Mouse (Mus musculus) stomach, embryonic 14.5 days (tissue): Measurements from ENCODE around the gene Nrros. TPM values are rescaled to one million over a fixed set of nuclear protein-coding genes. Genes with fewer than 3 reads are reported as not detected.

Source experiments
- ATAC-seq: fragments of 200-750 bp; cut with Nextera tagmentation; 2 replicates; pipeline ENCODE4 v1.8.0; 2017; ENCODE audit warnings: low read depth, moderate TSS enrichment; ENCODE audit not compliant: insufficient number of reproducible peaks, insufficient read depth, low FRiP score
- H3K27ac ChIP-seq: fragments of 300-500 bp; sonication (generic); 2 replicates; pipeline ENCODE4 v1.5.1; 2014; ENCODE audit warnings: mild to moderate bottlenecking, low read length, moderate library complexity, mixed read lengths
- H3K27me3 ChIP-seq: fragments of 300-500 bp; sonication (generic); 2 replicates; pipeline ENCODE4 v1.6.1; 2014; ENCODE audit warnings: low read length, control low read depth, mixed read lengths; ENCODE audit not compliant: control insufficient read depth, insufficient read depth
- H3K36me3 ChIP-seq: fragments of 300-500 bp; sonication (generic); 2 replicates; pipeline ENCODE4 v1.6.1; 2014; ENCODE audit warnings: mild to moderate bottlenecking, control low read depth, low read length, moderate library complexity, mixed read lengths; ENCODE audit not compliant: control insufficient read depth, insufficient read depth
- H3K4me1 ChIP-seq: fragments of 300-500 bp; sonication (generic); 2 replicates; pipeline ENCODE4 v1.6.1; 2014; ENCODE audit warnings: low read length, control low read depth, mixed read lengths; ENCODE audit not compliant: control insufficient read depth, insufficient read depth
- H3K4me2 ChIP-seq: fragments of 300-500 bp; sonication (generic); replicated peaks from 2 replicates; pipeline ENCODE4 v1.6.1; 2014; ENCODE audit warnings: low read depth, low read length, control low read depth
- H3K4me3 ChIP-seq: fragments of 300-500 bp; sonication (generic); 2 replicates; pipeline ENCODE4 v1.5.1; 2014; ENCODE audit warnings: low read depth, low read length, control low read depth
- H3K9ac ChIP-seq: fragments of 300-500 bp; sonication (generic); replicated peaks from 2 replicates; pipeline ENCODE4 v1.6.1; 2014; ENCODE audit warnings: low read depth, mild to moderate bottlenecking, control low read depth, low read length, moderate library complexity, mixed read lengths
- H3K9me3 ChIP-seq: fragments of 300-500 bp; sonication (generic); 2 replicates; pipeline ENCODE4 v1.6.1; 2016; ENCODE audit warnings: low read depth, low read length, control low read depth; ENCODE audit not compliant: control insufficient read depth
- WGBS: fragments of 180-500 bp; shearing (Covaris S2); extraction: QIAGEN DNeasy Blood & Tissue Kit; methylation state at CpG from one replicate; pipeline ENCODE4 v1.1.7; 2014; 5-methylcytosine and 5-hydroxymethylcytosine counted together
- polyA plus RNA-seq: library from polyadenylated mRNA; unstranded; fragments of >200 nt; fragmentation: Nextera tagmentation; extraction: Ambion mirVana; gene quantifications from 2 replicates; pipeline ENCODE4 v1.2.1, GENCODE M21; 2014

Gene Nrros
- polyA plus RNA-seq, 1 experiment from 2014 or later: 16.0 TPM

- no peak for ATAC-seq
- Histone ChIP-seq H3K4me2 (no peak overlapping the region), H3K4me3 (no peak overlapping the region), H3K27ac (no peak overlapping the region), H3K9me3 (no peaks in the 10 kb centered on the region), H3K9ac (no peak overlapping the region), H3K4me1 (no peaks in the 10 kb centered on the region), H3K27me3 (no peaks in the 10 kb centered on the region), H3K36me3 (no peaks in the 10 kb centered on the region)
- 53% methylated on average over 6 of the region's 6 CpGs for WGBS
These were observed 49.6 kb downstream of the Nrros start for GRCm38 (mm10) chr16:32115781-32116180.

DNA sequence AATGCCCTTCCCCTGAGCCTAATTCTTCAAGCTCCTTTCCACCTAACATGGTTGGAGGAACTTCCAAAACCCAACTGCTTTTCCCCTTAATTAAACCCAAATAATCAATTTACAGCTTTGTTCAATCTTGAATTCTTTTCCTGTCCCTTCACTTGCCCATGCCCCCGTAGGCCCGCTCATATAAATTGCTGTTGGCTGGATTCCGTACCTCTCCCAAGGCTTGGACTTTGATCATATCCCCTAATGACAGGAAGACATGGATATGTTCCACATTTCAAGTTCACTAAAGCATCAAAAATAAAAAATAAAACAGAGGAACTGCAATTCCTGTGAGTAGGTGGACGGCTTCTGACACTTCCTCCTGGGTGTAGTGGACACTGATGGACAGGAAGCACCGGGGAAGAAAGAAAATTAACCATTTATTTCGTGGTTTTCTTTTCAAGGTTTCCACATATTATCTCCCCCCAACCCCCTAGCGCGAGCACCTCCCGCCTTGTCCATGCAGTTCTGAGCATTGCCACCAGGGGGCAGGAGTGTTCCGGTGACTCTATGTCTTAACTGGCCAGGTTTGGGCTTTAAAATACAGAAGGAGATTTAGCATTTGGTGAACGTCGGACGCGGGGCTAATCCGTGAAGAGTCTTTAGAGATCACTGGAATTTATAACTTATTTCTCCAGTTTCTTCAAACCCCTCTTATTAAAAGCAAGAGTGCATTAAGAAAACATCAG lies 50.3 kb downstream of the Nrros start:
- no peaks in the 10 kb centered on the region for H3K27me3 ChIP-seq
- H3K4me1 ChIP-seq: no peaks in the 10 kb centered on the region
- H3K4me3 ChIP-seq: no peak overlapping the region
- no peak overlapping the region for H3K27ac ChIP-seq
- no peak for ATAC-seq
- no peak overlapping the region for H3K4me2 ChIP-seq
- no peaks in the 10 kb centered on the region for H3K36me3 ChIP-seq
- H3K9ac ChIP-seq: no peak overlapping the region
- 16% methylated on average over 15 of the region's 15 CpGs for WGBS
- no peaks in the 10 kb centered on the region for H3K9me3 ChIP-seq

DNA sequence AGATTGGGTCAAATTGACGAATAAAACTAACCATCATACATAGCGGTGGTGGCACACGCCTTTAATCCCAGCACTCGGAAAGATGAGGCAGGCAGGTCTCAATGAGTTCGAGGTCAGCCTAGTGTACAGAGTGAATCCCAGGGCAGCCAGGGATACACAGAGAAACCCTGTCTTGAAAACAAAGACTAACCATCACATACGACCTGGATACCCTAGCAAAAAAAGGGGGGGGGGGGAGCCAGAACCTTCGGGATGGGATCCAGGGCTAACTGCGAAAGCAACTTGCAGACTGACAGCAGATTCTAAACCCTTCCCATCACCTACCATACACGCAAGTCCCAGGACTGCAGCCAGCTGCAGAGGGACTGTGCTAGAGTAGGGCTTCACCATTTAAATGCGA lies 51.0 kb downstream of the Nrros start:
- 80% methylated on average over 10 of the region's 10 CpGs for WGBS
- H3K4me1 ChIP-seq: no peaks in the 10 kb centered on the region
- no peak overlapping the region for H3K4me3 ChIP-seq
- H3K27me3 ChIP-seq: no peaks in the 10 kb centered on the region
- H3K9me3 ChIP-seq: no peaks in the 10 kb centered on the region
- H3K4me2 ChIP-seq: no peak overlapping the region
- no peak overlapping the region for H3K9ac ChIP-seq
- ATAC-seq: no peak
- no peaks in the 10 kb centered on the region for H3K36me3 ChIP-seq
- no peak overlapping the region for H3K27ac ChIP-seq

GRCm38 (mm10) chr16:32113541-32114218 lies 51.7 kb downstream of the Nrros start:
- Histone ChIP-seq H3K9me3 (no peaks in the 10 kb centered on the region), H3K4me1 (no peaks in the 10 kb centered on the region), H3K9ac (no peak overlapping the region), H3K36me3 (no peaks in the 10 kb centered on the region), H3K4me3 (no peak overlapping the region), H3K27me3 (no peaks in the 10 kb centered on the region), H3K4me2 (no peak overlapping the region), H3K27ac (no peak overlapping the region)
- WGBS: 63% methylated on average over 23 of the region's 23 CpGs
- no peak for ATAC-seq

DNA sequence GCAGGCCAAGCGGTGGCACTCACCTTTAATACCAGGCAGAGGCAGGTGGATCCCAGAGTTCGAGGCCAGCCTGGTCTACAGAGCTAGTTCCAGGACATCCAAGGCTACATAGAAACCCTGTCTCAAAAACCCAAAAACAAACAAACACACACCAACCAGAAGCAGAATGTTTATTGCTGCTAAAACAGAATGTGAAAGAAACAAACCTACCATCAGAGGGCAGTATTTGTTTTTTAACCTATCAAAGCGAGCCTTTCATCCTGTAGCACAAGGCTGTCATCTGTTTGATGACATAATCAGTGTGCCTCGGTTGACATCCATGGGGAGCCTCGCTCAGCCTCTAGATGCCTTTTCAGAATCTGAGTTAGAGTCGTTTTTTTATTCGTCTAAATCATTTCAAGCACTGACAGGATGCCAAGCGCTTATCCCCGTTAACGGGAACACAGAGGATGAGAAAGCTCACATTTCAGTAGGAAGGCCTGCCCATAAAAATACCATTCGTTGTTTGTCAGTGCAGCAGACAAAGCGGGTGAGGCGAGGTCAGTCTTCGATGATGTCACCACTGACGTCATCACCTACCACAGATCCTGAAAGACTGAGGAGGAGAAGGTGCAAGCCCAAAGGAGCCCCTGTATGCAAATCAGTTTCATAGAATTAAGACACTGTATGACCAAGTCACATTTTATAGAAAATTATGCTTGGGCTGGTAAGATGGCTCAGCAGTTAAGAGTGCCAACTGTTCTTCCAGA lies 54.3 kb downstream of the Nrros start:
- Histone ChIP-seq H3K27me3 (no peaks in the 10 kb centered on the region), H3K4me2 (no peak overlapping the region), H3K9ac (no peak overlapping the region), H3K9me3 (no peaks in the 10 kb centered on the region), H3K27ac (no peak overlapping the region), H3K4me1 (no peaks in the 10 kb centered on the region), H3K4me3 (no peak overlapping the region), H3K36me3 (peaks cover 13% of the 10 kb centered on the region; the same call in 1 of the 2 replicates)
- no peak for ATAC-seq
- 76% methylated on average over 15 of the region's 15 CpGs for WGBS

GRCm38 (mm10) chr16:32108578-32108977 lies 56.8 kb downstream of the Nrros start:
- peaks cover 13% of the 10 kb centered on the region; the same call in 1 of the 2 replicates for H3K36me3 ChIP-seq
- 90% methylated on average over 2 of the region's 2 CpGs for WGBS

DNA sequence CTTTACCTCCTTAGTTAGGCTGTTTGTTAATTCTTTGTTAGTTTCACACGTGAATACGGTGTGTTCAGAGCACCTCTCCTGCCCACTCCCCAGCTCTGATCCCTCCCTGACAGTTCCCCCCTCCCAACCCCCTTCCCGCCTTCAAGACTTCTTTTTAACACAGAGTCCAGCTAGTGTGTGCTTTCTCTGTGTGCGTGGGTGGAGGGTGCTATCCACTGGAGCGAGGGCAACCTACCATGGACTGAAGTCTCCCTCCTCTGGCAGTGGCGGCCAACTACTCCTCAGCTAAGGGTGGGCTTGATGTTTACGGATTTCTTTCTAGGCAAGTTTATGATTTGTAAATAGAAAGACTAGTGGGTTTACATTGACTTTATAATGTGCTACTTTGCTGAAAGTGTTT lies 57.2 kb downstream of the Nrros start:
- H3K36me3 ChIP-seq: peaks cover 13% of the 10 kb centered on the region; the same call in 1 of the 2 replicates
- H3K9ac ChIP-seq: no peak overlapping the region
- no peaks in the 10 kb centered on the region for H3K27me3 ChIP-seq
- H3K4me1 ChIP-seq: no peaks in the 10 kb centered on the region
- no peak overlapping the region for H3K4me2 ChIP-seq
- WGBS: 71% methylated on average over 7 of the region's 7 CpGs
- H3K9me3 ChIP-seq: no peaks in the 10 kb centered on the region
- H3K4me3 ChIP-seq: no peak overlapping the region
- no peak for ATAC-seq
- no peak overlapping the region for H3K27ac ChIP-seq

More at GRCm38 (mm10) chr16:32108578-32108977, 56.8 kb downstream of the Nrros start:
- no peak overlapping the region for H3K27ac ChIP-seq
- H3K4me1 ChIP-seq: no peaks in the 10 kb centered on the region
- H3K4me3 ChIP-seq: no peak overlapping the region
- no peaks in the 10 kb centered on the region for H3K9me3 ChIP-seq
- H3K4me2 ChIP-seq: no peak overlapping the region
- no peak for ATAC-seq
- no peaks in the 10 kb centered on the region for H3K27me3 ChIP-seq
- H3K9ac ChIP-seq: no peak overlapping the region

DNA sequence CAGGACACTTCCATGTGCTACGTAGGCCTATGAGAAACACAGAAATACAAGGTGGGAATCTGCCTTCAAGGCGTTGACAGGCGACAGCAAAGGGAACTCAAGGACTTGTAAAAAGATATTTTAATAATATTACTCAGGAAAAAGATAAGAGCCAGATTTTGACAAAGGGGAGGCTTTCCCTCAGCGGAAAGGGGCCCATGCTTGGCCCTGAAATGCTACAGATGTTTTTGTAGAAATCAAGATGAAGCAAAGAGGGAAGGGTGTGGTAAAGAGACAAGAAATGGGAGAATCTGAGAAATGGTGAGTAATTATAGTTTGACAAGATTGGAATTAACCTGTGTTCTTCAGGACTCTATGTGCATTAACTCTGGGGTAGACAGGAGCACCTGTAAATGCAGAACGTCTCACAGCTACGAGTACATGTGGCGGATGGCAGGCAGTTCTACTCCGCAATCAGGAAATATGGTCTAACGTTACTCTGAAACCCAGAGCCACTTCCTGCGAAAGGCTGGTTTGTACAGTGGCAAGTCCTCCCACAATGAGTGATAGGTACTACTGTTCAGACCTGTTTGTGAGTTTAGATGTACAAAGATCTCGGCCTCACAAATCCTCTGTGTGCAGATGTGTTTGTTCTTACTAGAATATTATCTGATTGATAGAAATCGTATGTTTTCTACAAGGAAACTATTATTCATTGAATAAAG lies 57.9 kb downstream of the Nrros start:
- Histone ChIP-seq H3K27ac (no peak overlapping the region), H3K9ac (no peak overlapping the region), H3K4me2 (no peak overlapping the region), H3K36me3 (peaks cover 13% of the 10 kb centered on the region; the same call in 1 of the 2 replicates), H3K4me3 (no peak overlapping the region), H3K27me3 (no peaks in the 10 kb centered on the region), H3K4me1 (no peaks in the 10 kb centered on the region), H3K9me3 (no peaks in the 10 kb centered on the region)
- WGBS: 89% methylated on average over 12 of the region's 12 CpGs
- ATAC-seq: no peak
